Mouse (Mus musculus) left cerebral cortex, postnatal 14 days (tissue): ENCODE data around the gene Spats2. TPM values are rescaled to one million over a fixed set of nuclear protein-coding genes. Genes with fewer than 3 reads are reported as not detected.
"Not testable (repeated sequence)": the region's sequence is repeated elsewhere in the genome, so short reads cannot be mapped to it uniquely, and the experiment has no call there.

Source experiments
- DNase-seq, 2 experiments: peaks; one replicate each; pipeline ENCODE4 v3.0.0; 2021 to 2022; ENCODE audit warnings: low spot score in 2 of 2, mixed read lengths in 1 of 2
- intact Hi-C: fragments of 180-260 bp; cut with DNase I; formaldehyde crosslinking; loops from one replicate; pipeline ENCODE4 v1.15.1; 2025
- total RNA-seq, 2 experiments: library from RNA; stranded (reverse); gene quantifications; 2 replicates each; pipeline ENCODE4 v1.2.3; 2021

The Spats2 gene
- total RNA-seq, 2 experiments from 2014 or later, result 36.7 to 37.2 TPM

DNA sequence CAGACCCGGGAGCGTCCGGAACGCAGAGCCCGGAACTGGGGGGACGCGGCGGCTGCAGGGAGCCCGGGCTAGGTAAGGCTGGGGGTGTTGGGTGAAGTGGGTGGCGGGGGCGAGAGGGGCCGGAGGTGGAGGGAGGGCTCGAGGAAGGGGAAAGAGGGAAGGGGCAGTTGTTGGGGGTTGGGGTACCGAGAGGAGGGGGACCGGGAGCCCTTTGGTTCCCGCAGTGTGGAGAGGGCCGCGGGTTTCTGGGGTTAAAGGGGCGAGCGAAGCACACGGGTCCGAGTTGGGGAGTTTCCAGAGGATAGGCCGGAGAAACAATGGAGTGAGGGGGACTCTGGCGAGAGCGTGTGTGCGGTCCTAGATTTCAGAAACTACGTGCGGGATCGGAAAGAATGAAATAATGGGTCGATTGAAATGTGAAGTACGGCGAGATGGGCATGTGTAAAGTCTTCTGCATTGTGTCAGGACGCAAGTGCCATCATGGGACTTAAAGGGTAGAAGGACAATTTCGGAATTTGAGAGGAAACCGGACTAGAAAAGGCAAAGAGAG, 1.2 kb downstream of the Spats2 start:
- DNase-seq, result no peak
- intact Hi-C loops, result no loop called here

DNA sequence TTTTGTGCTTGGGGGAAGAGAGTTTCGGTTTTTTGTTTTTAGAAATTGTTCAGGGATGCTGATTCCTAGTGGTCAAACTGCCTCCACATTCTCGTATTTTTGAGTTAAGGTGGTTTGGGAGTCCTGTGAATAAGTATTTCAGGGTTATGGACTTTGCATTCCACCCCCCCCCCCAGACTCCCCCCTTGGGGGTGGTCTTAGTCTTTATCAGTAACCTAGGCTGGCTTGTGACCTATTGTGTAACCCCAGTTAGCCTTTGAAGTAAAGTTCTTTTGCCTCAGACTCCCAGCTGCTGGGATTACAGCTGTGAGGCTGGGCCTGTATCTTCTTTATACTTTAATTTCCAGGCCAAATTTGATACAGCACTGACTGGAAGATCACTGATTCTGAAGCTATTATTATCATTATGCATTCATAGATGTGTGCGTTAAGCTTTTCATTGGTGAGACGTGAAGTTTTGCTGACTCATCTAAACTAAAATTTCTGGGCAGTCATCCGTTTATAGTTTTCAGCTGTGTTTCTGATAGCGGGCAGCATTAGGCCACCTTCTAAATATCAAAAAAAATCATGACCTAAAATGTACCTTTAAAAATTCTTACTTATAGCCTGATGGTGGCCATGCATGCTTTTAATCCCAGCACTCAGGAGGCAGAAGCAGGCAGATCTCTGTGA, 2.3 kb downstream of the Spats2 start:
- intact Hi-C loops, result no loop called here
- no peak for DNase-seq

DNA sequence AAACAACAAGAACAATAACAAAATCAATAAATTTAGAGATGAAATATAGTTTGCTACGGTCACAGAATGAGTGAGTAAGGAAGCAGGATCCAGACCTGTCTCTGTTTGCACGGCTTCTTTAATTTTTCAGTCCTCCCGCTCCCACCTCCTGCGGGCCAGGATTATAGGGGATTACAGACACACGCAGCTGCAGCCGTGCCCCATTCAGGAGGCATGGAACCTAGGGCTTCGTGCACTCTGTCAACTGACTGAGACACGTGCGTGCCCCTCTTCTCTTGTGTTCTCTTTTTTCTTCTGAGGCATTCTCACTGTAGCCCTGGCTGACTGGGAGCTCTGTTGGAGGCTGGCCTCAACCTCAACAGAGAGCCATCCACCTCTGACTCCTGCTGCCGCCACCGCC, 3.7 kb downstream of the Spats2 start:
- DNase-seq, result no peak
- intact Hi-C loops, result no loop called here

DNA sequence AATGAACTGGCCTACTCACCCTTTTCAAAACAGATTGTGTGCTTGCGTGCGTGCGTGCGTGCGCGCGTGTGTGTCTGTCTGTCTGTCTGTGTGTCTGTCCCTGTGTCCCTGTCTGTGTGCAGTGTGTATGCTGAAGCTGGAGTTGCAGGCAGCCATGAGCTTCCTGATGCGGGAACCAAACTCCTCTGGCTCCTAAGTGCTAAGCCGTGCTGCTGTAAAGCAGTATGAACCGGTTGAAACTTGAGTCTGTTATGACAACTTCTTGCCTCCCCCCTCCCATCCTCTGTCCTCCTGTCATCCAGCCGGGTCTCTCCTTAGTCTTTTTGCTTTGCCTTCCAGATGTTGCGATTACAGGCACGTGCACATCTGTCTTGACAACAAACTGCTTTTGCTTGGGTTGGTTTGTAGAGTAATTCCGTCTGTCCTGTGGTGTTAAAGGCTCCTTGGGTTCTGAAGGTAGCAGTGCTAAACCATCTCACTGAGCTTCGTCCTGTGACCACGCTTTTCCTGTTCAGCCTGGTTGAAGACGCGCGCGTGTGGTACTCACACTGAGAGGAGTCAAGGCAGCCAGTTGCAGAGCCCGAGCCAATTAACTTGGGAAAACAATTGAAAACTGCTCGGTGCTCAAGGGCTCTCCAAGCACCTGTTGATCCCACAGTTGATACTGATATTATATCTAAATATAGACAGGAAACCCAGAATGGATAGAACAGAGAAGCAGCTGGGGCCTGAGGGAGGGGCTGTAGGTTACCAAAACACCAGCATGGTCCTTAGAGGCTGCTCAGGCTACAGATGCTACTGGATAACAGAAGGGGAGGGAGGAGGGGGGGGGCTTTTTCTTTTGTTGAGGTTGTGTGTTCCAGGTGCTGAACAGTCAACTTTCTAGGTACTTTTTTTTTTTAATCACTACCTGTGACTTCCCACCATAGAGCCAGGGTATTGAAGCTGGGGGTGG, 4.5 kb downstream of the Spats2 start:
- intact Hi-C loops, result no loop called here
- DNase-seq, result no peak

DNA sequence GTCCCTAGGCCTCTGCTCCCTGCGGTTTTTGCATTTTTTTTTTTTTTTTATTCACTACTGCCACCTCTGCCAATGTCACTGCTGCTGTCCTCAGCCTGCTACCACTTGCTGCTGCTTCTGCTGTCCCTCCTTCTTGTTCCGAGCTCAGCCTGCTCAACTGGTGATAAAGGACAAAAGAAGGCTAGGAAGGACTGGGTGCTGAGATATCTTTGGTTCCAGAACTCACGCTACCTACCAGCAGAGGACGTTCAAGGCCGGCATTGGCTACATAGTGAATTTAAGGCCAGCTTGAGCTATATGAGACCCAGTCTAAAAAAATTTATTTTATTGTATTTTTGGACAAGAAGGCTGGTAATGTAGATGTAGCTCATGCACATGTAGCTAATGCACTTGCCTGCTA, 12.7 kb downstream of the Spats2 start:
- intact Hi-C loops, result no loop called here

DNA sequence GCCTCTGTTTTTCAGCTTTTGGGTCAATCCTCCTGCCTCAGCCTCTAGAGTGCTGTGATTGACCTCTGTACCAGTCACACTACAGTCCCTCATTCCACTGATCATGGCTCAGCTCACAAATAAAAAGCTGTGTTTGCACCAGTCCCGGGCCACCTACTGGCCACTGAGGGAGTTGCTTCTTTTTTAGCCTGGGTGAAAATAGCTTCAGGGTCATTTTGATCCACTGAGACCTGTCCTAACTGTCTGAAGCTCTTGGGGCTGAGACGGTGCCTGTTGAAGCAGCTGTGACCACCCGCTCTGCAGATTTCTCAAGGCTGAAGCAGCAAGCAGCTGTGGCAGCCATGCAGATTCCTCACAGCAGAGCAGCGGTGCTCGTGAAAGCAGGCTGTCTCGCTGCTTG, 14.0 kb downstream of the Spats2 start:
- intact Hi-C loops, result no loop called here
- peak in 1 of 2 experiments; percentile 49 for DNase-seq

More for the DNA sequence above, 12.7 kb downstream of the Spats2 start:
- no peak for DNase-seq

DNA sequence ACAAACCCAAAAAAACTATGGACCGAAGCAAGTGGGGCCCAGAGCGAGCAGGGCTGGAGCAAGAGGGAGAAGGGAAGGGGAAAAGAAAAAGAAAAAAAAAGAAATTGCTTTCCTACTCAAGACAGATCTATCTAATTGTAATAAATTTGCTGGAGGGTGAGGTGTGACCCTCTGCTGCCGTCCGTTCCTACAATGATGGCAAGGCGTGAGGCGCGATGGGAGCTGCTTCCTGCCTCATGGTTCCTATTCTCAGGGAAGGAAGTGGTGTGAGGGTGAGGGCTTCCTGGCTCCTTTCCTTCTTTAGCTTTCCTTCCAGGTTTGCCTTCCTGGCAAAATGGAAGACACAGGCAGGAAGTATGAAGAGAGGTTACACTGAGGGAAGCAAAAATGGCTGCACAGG, 24.8 kb downstream of the Spats2 start:
- DNase-seq, result no peak
- intact Hi-C loops, result no loop called here

DNA sequence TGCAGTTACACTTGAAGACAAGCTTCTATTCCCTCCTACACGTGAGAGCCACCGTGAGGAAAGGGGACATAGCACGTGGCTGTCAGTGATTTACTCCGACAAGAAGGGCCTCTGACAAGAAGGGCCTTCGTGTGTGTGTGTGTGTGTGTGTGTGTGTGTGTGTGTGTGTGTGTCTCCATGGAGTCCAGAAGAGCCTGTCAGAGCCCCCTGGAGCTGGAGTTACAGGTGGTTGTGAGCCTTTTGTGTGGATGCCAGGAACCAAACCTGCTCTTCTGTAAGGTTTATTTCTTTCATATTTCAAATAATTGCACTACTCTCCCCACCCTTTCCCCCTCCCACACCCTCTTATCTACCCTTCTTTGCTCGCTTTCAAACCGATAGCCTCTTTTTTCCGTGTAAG, 25.6 kb downstream of the Spats2 start:
- intact Hi-C loops, result no loop called here
- no peak for DNase-seq

DNA sequence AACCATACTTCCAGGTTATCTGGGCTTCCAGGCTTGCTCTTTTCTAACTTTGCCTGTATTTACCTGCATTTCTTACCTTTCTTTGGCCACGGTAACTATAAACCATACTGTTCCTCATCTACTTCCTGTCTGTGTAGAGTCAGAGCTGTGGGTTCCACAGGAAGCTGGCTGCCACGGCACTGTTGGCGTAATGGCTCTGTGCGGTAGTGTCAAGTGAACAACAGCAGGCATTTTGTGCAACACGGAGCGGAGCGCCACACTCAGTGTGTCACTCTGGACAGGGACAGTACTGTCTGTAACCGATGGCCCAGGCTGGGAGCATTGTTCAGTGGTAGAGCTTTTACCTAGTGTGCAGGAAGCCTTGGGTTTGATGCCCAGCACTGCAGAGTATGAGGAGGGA, 27.8 kb downstream of the Spats2 start:
- no peak for DNase-seq
- intact Hi-C loops, result no loop called here

DNA sequence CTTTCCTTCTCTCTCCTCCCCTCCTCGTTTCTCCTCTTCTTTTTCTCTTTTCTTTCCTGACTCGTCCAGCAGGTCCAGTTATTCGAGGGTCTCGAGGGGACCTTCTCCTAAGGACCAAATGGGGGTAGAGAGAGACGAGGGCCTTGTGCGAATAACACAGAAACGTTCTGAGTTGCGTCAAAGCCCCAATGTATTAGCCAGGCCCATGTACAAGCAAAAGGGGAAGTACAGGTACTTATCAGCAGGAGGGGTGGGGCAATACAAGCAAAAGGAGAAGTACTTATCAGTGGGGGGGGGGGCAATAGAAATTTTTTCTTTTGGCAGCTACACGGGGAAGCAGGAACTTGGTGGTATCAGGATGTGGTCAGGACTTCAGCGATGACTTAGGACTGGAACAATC, 28.8 kb downstream of the Spats2 start:
- intact Hi-C loops, DNase-seq: not testable (repeated sequence)

DNA sequence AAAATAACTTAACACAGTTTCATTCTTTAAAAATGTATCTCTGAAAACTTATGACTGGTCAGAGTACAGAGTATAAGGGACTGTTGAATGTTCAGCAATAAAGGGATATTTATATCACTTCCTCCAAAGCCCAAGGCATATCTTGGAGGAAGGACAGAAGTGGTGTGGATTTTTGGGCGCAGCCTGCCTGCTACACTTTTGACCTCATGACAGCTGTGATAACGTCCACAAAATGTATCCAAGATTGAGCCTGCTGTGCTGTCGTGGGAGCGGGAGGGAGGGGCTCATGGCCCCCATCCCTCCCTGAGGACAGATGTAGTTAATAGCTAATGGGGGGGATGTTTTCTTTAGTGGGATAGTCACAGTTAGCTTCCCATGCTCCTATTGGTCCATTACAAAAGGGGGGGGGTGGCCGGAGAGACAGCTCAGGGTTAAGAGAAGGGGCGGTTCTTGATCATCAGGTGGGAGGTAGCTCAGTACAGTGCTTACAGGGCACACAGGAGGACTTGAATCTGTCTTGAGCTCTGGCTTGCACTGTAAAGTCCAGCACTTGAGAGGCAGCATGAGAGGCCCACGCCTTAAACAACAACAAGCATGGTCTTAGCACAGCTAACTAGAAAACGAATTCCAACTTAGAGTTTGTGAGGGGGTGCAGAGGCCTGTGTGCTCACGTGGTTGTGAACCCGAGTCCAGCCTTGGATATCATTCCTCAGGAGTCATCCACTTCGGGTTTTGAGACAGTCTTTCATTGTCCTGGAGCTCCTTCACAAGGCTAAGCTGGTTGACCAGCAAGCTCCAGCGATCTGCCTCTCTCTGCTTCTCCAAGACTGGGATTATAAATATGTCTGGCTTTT, 38.0 kb downstream of the Spats2 start:
- DNase-seq, result no peak

DNA sequence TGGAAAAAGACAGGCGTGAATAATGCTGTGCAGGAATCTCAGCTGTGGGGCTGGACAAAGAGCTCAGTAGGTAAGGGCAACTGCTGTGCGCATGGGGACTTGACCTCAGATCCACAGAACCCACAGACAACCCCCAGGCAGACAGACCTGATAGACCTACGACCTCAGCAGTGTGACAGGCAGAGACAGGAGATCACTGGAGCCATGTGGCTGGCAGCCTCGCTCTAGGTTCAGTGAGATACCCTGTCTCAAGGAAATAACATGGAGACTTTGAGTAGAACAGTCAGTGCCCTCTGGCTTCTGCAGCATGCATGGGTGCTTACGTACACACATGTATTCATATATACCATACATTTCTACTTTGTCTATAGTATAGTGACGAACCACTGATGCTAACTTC, 46.4 kb downstream of the Spats2 start:
- intact Hi-C loops, result no loop called here
- DNase-seq, result no peak

More for the DNA sequence above, 38.0 kb downstream of the Spats2 start:
- intact Hi-C loops, result no loop called here

DNA sequence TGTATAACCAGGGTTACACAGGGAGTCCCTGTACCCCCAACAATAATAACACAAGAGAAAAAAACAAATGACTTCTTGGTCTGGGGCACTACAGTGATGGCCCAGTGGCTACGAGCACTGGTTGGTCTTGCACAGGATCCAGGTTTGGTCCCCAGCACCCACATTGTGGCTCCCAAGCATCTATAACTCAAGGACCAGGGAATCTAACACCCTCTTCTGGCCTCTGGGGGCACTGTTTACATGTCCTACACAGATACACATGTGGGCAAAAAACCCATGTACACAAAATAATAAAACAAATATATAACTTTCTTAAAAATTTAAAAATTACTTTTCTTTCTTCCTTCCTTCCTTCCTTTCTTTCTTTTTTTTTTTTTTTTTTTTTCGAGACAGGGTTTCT, 53.9 kb downstream of the Spats2 start:
- no peak for DNase-seq
- intact Hi-C loops, result no loop called here

DNA sequence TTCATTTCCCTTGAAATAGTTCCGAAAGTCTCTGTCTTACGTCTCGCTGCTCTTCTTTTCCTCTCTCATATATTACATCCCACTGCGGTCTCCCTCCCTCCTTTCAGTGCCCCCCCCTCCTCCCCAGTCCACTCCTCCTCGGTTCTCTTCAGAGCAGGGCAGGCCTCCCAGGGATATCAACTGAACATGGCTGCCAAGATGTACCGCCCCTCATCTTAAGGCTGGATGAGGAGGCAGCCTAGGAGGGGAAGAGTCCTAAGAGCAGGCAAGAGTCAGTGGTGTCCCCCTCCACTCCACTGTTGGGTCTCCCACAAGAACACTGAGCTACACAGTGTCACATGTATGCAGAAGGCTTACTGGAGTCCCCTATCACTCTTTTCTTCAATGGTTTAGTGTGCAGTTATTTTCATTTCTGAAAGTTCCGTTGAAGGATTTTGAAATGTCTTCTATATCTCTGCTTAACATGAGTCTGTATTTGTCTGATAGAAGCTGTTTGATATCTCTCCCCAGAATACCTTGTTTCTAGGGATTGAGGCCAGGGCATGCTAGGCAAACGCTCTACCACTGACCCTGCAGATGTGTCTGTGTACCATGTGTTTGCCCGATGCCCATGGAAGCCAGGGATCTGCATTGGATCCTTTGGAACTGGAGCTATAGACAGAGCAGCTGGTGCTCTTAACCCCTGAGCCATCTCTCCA, 58.6 kb downstream of the Spats2 start:
- DNase-seq, result no peak
- intact Hi-C loops, result no loop called here

DNA sequence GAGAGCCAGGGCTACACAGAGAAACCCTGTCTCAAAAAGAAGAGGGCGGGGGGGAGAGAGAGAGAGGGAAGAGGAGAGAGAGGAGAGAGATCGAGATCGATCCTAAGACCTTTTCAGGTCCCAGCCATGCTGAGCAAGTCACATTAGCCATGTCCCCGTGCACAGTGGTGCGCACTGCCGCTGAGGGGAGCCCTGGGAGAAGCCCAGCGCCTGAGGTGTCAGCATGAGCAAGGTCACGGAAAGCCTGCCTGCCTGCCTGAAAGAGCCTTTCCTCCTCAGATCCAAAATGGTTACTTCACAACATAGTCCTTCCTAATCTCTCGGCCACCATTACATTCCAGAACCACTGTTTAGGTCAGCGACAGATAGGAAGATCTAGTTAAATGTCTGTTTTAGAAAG, 68.6 kb downstream of the Spats2 start:
- DNase-seq, result no peak
- intact Hi-C loops, result loop anchor here (10.0 kb wide), 1 partner anchor 110 kb away; the partner anchor contains the start of gene C1ql4

DNA sequence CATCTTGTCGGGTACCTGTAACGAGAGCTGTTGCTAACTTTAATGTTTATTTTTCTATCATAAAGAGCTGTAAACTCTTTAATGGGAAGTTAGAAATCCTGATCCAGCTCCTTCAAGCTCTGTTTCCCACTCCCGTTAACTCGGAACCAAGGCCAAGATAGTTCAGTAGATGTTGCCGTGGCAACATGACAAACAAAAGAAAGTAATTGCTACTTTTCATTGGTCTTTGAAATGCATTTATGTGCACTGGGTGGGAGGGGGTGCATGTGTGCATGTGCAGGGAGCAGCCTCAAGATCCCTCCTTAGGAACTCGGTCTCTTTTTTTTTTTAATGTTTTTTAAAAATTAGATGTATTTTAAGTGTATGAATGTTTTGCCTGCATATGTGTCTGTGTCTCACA, 69.3 kb downstream of the Spats2 start:
- intact Hi-C loops, result loop anchor here (10.0 kb wide), 1 partner anchor 110 kb away; the partner anchor contains the start of gene C1ql4
- DNase-seq, result no peak

DNA sequence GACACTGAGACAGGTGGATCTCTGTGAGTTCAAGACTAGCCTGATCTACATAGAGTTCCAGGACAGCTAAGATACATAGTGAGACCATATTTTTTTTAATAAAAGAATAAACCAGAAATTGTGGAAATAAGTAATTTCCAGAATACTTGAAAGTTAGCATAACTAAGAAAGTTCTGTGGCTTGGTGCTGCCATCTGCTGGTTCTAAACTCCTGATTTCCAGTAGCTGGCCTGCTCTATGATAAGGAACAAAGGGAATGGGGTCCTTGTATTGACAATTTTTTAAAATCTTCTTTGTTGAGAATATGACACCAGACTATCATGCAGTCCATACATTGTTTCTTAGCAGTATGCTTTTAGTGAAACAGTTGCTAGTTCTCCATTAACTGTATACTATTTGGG, 73.0 kb downstream of the Spats2 start:
- intact Hi-C loops, result loop anchor here (10.0 kb wide), 1 partner anchor 114 kb away; the partner anchor contains the start of gene C1ql4
- DNase-seq, result peak in 1 of 2 experiments; percentile 67

DNA sequence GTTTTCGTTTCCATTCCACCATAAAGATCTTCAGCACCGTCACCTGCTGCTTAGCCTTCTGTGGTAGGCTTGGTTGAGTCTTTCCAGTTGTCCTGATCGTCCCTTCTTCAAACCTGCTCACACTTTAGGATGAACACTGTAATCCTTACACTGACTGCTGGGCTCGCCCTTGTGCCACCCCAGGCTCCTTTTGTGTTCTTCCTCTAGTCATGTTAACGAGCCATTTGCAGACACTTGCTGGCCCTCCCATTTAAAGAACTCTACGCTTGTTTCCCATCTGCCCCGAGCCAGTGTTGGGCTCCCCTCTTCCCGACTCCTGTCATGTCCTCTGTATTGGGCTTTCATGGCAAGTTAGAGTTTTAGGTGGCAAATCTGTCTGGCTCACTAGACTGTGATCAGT, 80.2 kb downstream of the Spats2 start:
- intact Hi-C loops, result loop anchor here (5.0 kb wide), 1 partner anchor 61 kb away; no protein-coding TSS in a partner anchor
- no peak for DNase-seq

DNA sequence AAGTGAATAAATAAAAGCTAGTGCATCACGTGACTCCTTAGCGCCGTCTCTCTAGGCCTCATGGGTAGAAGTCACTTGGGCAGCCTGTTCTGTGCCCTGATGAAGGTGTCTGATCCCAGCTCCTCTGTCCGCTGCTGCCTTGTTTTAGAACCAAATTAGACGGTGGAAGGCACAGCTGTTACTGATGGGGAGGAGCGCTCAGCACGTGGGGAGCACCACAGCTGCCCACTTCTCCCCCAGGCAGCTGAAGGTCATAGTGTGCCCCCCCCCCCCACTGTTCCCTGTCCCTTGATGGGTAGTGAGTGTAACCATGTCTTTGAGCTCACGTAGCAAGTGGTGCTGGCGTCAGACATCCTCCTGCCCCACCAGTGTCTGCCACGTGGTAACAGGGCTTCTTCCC, 87.5 kb downstream of the Spats2 start:
- DNase-seq, result no peak

More for the DNA sequence above, 87.5 kb downstream of the Spats2 start:
- intact Hi-C loops, result no loop called here
